Mouse (Mus musculus) midbrain, embryonic 12.5 days (tissue): ENCODE data around the gene Hyal2. TPM values are rescaled to one million over a fixed set of nuclear protein-coding genes. Genes with fewer than 3 reads are reported as not detected.
A peak's percentile ranks its signal among the peaks of the same experiment; 100 is the strongest.

Experiments used
- ATAC-seq: fragments of 200-750 bp; cut with Nextera tagmentation; 2 replicates; pipeline ENCODE4 v1.8.0; 2017; ENCODE audit warnings: low read depth, moderate TSS enrichment, moderate library complexity; ENCODE audit not compliant: low FRiP score
- H3K27ac ChIP-seq: fragments of 300-500 bp; sonication (generic); replicated peaks from 2 replicates; pipeline ENCODE4 v1.5.1; 2016; ENCODE audit warnings: mild to moderate bottlenecking
- H3K27me3 ChIP-seq: fragments of 300-500 bp; sonication (generic); 2 replicates; pipeline ENCODE4 v1.6.1; 2016; ENCODE audit warnings: mild to moderate bottlenecking
- H3K36me3 ChIP-seq: fragments of 300-500 bp; sonication (generic); 2 replicates; pipeline ENCODE4 v1.6.1; 2016
- H3K4me1 ChIP-seq: fragments of 300-500 bp; sonication (generic); 2 replicates; pipeline ENCODE4 v1.6.1; 2016
- H3K4me2 ChIP-seq: fragments of 300-500 bp; sonication (generic); replicated peaks from 2 replicates; pipeline ENCODE4 v1.6.1; 2016; ENCODE audit warnings: mild to moderate bottlenecking, moderate library complexity
- H3K4me3 ChIP-seq: fragments of 300-500 bp; sonication (generic); 2 replicates; pipeline ENCODE4 v1.5.1; 2016; ENCODE audit warnings: mild to moderate bottlenecking
- H3K9ac ChIP-seq: fragments of 300-500 bp; sonication (generic); replicated peaks from 2 replicates; pipeline ENCODE4 v1.6.1; 2016; ENCODE audit warnings: mild to moderate bottlenecking, moderate library complexity
- H3K9me3 ChIP-seq: fragments of 300-500 bp; sonication (generic); 2 replicates; pipeline ENCODE4 v1.6.1; 2016; ENCODE audit warnings: mild to moderate bottlenecking
- WGBS: fragments of 180-500 bp; shearing (Covaris S2); methylation state at CpG from one replicate; pipeline ENCODE4 v1.1.7; 2016; 5-methylcytosine and 5-hydroxymethylcytosine counted together
- polyA plus RNA-seq: library from polyadenylated mRNA; unstranded; fragments of >200 nt; fragmentation: Nextera tagmentation; extraction: Ambion mirVana; gene quantifications from 2 replicates; pipeline ENCODE4 v1.2.1, GENCODE M21; 2016

Hyal2 gene
- polyA plus RNA-seq, 1 experiment from 2014 or later = 116 TPM

- Histone ChIP-seq H3K27me3 (0 out of 2 replicates have a peak, but pooled peaks cover 6% of the 10 kb centered on the region), H3K4me2 (no peak overlapping the region), H3K9ac (no peak overlapping the region), H3K27ac (no peak overlapping the region), H3K4me3 (no peak overlapping the region), H3K36me3 (peaks cover 1% of the 10 kb centered on the region; the same call in 1 of the 2 replicates), H3K4me1 (peaks cover 14% of the 10 kb centered on the region), H3K9me3 (no peaks in the 10 kb centered on the region)
- ATAC-seq = no peak
- WGBS = 91% methylated on average over 9 of the region's 9 CpGs
These were observed 31.7 kb downstream of the Hyal2 start for GRCm38 (mm10) chr9:107599433-107599832.

DNA sequence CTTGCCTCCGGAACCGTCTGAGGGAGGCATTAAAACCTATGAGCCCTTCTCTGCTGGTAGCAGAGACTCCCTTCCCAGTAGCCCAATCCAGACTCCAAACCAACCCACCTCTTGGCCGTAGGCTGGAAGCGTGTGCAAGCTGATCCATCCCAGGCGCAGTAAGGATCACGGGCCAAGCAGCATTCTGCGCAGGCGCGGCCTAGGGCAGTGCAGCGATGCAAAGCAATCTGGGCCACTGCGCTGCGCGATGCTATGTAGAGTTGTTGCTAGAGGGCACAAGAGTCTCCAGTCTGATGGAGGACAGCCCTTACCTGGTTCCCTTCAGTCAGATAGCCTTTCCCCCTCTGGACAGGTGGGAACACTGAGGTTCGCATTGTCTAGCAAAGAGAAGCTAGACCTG lies 32.1 kb downstream of the Hyal2 start:
- H3K36me3 ChIP-seq = no peaks in the 10 kb centered on the region
- H3K9ac ChIP-seq = no peak overlapping the region
- no peak overlapping the region for H3K27ac ChIP-seq
- ATAC-seq = no peak
- no peak overlapping the region for H3K4me3 ChIP-seq
- no peaks in the 10 kb centered on the region for H3K9me3 ChIP-seq
- no peak overlapping the region for H3K4me2 ChIP-seq
- WGBS = 74% methylated on average over 14 of the region's 14 CpGs
- peaks cover 18% of the 10 kb centered on the region for H3K4me1 ChIP-seq
- H3K27me3 ChIP-seq = 0 out of 2 replicates have a peak, but pooled peaks cover 6% of the 10 kb centered on the region

- WGBS = 82% methylated on average over 12 of the region's 12 CpGs
- H3K9ac ChIP-seq = no peak overlapping the region
- ATAC-seq = no peak
- no peak overlapping the region for H3K4me3 ChIP-seq
- H3K36me3 ChIP-seq = no peaks in the 10 kb centered on the region
- H3K4me1 ChIP-seq = peaks cover 24% of the 10 kb centered on the region
- no peaks in the 10 kb centered on the region for H3K9me3 ChIP-seq
- 0 out of 2 replicates have a peak, but pooled peaks cover 6% of the 10 kb centered on the region for H3K27me3 ChIP-seq
- H3K27ac ChIP-seq = no peak overlapping the region
- no peak overlapping the region for H3K4me2 ChIP-seq
These were observed 33.0 kb downstream of the Hyal2 start for GRCm38 (mm10) chr9:107600745-107601144.

DNA sequence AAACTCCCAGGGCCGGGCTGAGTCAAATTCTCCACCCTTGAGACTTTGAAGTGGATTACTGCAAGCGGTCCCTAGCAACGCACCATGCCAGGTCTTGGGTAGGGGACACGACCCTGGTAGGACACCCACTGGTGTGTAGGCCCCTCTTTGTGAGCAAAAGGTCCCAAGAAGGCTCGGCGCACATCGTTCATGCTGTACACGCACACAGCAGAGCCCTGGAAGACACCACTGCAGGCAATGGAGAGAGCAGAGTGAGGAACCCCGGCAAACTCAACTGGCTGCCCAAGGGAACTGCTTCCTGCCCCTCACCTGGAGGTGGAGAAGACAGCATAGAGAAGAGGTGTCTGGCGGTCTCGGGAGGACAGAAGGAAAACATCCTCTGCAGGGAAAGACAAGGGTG lies 33.5 kb downstream of the Hyal2 start:
- H3K4me3 ChIP-seq = no peak overlapping the region
- H3K9ac ChIP-seq = no peak overlapping the region
- WGBS = 89% methylated on average over 11 of the region's 11 CpGs
- H3K4me1 ChIP-seq = peaks cover 24% of the 10 kb centered on the region
- H3K4me2 ChIP-seq = no peak overlapping the region
- no peak overlapping the region for H3K27ac ChIP-seq
- no peak for ATAC-seq
- no peaks in the 10 kb centered on the region for H3K9me3 ChIP-seq
- no peaks in the 10 kb centered on the region for H3K36me3 ChIP-seq
- H3K27me3 ChIP-seq = 0 out of 2 replicates have a peak, but pooled peaks cover 6% of the 10 kb centered on the region

DNA sequence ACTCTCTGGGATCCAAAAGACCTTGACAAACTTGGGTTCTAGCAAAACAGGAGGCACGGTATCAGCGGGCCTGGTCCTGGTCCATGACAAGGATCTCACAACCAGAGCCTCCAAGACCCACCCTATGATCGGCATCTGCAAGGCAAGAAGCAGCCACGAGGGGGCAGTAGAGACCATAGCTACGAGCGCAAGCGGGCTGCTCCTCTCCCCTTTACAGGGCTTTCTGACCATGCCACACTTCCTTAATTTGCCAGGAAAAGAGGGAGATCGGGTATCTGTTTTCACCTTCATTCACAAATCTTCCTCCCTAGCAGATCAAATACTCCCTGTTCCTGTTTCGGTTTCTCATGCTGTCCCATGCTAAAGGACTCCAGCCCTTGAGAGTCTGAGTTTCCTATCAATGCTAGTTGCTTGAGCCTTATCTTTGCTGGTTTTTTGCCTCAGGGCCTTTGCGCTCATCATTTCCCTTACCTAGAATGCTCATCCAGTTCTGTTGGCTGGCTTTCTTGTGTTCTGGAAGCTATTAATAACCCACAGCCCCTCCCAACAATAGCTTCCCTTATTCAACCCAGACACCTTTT lies 34.4 kb downstream of the Hyal2 start:
- 0 out of 2 replicates have a peak overlapping the region, but pooled peaks have one; percentile 4 for H3K27ac ChIP-seq
- 0 out of 2 replicates have a peak, but pooled peaks cover 13% of the 10 kb centered on the region for H3K27me3 ChIP-seq

DNA sequence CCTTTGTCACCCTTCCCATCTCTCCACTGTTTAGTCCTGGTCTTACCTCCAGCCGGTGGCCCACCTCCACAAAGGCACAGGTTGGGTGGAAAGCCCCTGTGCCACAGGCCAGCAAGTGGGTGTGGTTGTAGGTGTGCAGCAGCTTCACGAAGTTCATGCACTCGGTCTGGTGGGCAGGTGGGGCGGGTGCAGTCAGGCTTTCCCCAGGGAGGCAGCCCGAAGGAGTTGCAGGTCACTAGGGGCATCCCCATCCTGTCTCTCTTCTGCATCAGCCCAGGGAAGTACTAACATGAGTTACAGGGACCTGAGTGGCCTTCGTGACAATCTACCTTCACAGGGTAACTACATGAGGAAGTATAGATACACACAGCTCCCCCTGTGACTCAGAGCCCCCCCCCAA lies 35.5 kb downstream of the Hyal2 start:
- WGBS = 86% methylated on average over 6 of the region's 6 CpGs
- peaks cover 44% of the 10 kb centered on the region for H3K4me1 ChIP-seq
- H3K27ac ChIP-seq = no peak overlapping the region
- H3K9me3 ChIP-seq = no peaks in the 10 kb centered on the region
- H3K27me3 ChIP-seq = 0 out of 2 replicates have a peak, but pooled peaks cover 13% of the 10 kb centered on the region
- H3K4me2 ChIP-seq = no peak overlapping the region
- no peaks in the 10 kb centered on the region for H3K36me3 ChIP-seq
- no peak overlapping the region for H3K4me3 ChIP-seq
- ATAC-seq = no peak
- no peak overlapping the region for H3K9ac ChIP-seq

More for the DNA sequence above, 34.4 kb downstream of the Hyal2 start:
- peaks cover 33% of the 10 kb centered on the region for H3K4me1 ChIP-seq
- no peak overlapping the region for H3K4me2 ChIP-seq
- WGBS = 18% methylated on average over 10 of the region's 10 CpGs
- no peaks in the 10 kb centered on the region for H3K36me3 ChIP-seq
- no peak overlapping the region; the same call in 1 of the 2 replicates for H3K9ac ChIP-seq
- no peaks in the 10 kb centered on the region for H3K9me3 ChIP-seq
- no peak overlapping the region for H3K4me3 ChIP-seq
- peak; percentile 53 for ATAC-seq

GRCm38 (mm10) chr9:107605041-107605661 lies 37.4 kb downstream of the Hyal2 start:
- Histone ChIP-seq H3K4me2 (peak overlapping the region; percentile 22), H3K9me3 (no peaks in the 10 kb centered on the region), H3K9ac (peak overlapping the region; percentile 37; the same call in 1 of the 2 replicates), H3K4me3 (no peak overlapping the region), H3K4me1 (peaks cover 59% of the 10 kb centered on the region), H3K27me3 (0 out of 2 replicates have a peak, but pooled peaks cover 13% of the 10 kb centered on the region), H3K27ac (peak overlapping the region; percentile 15; the same call in 1 of the 2 replicates), H3K36me3 (no peaks in the 10 kb centered on the region)
- 34% methylated on average over 23 of the region's 23 CpGs for WGBS
- no peak for ATAC-seq

DNA sequence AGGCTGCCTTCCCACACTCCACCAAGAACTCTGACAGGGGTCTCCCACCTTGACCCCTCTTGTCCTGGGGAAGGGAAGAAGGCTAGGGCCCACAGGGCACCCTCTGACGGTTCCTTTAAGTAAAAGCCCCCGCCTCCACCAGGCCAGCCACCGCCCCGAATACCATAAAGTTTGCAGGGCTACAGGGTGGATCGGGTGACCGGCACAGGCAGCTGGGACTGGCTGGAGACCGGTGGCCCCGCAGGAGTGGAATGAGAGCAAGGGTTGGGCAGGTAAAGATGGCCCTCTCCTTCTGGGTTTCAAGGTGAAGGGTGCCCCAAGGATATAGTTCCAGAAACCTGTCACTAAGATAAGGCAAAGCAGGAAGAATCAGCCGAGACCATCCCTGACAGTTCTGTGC lies 38.8 kb downstream of the Hyal2 start:
- Histone ChIP-seq H3K4me2 (no peak overlapping the region), H3K4me3 (no peak overlapping the region), H3K9ac (0 out of 2 replicates have a peak overlapping the region, but pooled peaks have one; percentile 17), H3K27ac (no peak overlapping the region), H3K36me3 (no peaks in the 10 kb centered on the region), H3K27me3 (0 out of 2 replicates have a peak, but pooled peaks cover 13% of the 10 kb centered on the region), H3K4me1 (peaks cover 64% of the 10 kb centered on the region), H3K9me3 (no peaks in the 10 kb centered on the region)
- no peak for ATAC-seq
- 15% methylated on average over 9 of the region's 9 CpGs for WGBS

GRCm38 (mm10) chr9:107607036-107607435 lies 39.3 kb downstream of the Hyal2 start:
- Histone ChIP-seq H3K36me3 (no peaks in the 10 kb centered on the region), H3K4me2 (no peak overlapping the region), H3K9ac (0 out of 2 replicates have a peak overlapping the region, but pooled peaks have one; percentile 17)

DNA sequence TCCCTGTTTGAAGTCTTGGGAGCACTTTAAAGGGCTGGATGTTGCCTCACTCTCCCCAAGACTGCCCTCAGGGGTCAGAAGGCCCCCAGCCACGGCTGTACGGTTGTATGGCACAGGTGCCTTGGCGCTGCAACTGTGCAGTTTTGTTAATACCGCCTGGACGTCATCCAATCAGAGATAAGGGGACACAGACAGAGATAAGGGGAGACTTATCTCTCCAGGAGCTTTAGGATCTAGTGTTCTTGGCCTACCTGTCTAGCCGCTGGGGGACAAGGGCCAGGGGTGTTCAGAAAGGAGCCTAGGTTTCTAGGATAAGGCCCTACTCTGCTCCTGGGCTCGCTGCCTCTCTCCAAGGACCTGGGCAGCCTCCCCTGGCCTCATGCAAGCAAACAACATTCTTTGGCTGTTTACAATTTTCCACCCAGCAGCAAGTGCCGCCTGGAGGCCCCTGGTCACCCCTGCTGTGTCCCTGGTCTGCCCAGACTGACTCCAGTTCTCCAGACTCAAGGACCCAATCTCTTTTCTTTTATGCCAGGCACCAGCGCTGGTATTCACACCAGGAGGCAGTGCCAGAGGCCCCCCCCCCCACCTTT lies 40.0 kb downstream of the Hyal2 start:
- H3K4me3 ChIP-seq = no peak overlapping the region
- no peaks in the 10 kb centered on the region for H3K36me3 ChIP-seq
- 62% methylated on average over 9 of the region's 9 CpGs for WGBS
- H3K9me3 ChIP-seq = no peaks in the 10 kb centered on the region
- no peak for ATAC-seq
- 0 out of 2 replicates have a peak, but pooled peaks cover 13% of the 10 kb centered on the region for H3K27me3 ChIP-seq
- no peak overlapping the region for H3K4me2 ChIP-seq
- H3K27ac ChIP-seq = no peak overlapping the region
- H3K9ac ChIP-seq = no peak overlapping the region
- H3K4me1 ChIP-seq = peaks cover 70% of the 10 kb centered on the region

More at GRCm38 (mm10) chr9:107607036-107607435, 39.3 kb downstream of the Hyal2 start:
- no peak for ATAC-seq
- 71% methylated on average over 2 of the region's 2 CpGs for WGBS
- no peak overlapping the region for H3K4me3 ChIP-seq
- peaks cover 68% of the 10 kb centered on the region for H3K4me1 ChIP-seq
- no peaks in the 10 kb centered on the region for H3K9me3 ChIP-seq
- H3K27me3 ChIP-seq = 0 out of 2 replicates have a peak, but pooled peaks cover 13% of the 10 kb centered on the region
- no peak overlapping the region for H3K27ac ChIP-seq

DNA sequence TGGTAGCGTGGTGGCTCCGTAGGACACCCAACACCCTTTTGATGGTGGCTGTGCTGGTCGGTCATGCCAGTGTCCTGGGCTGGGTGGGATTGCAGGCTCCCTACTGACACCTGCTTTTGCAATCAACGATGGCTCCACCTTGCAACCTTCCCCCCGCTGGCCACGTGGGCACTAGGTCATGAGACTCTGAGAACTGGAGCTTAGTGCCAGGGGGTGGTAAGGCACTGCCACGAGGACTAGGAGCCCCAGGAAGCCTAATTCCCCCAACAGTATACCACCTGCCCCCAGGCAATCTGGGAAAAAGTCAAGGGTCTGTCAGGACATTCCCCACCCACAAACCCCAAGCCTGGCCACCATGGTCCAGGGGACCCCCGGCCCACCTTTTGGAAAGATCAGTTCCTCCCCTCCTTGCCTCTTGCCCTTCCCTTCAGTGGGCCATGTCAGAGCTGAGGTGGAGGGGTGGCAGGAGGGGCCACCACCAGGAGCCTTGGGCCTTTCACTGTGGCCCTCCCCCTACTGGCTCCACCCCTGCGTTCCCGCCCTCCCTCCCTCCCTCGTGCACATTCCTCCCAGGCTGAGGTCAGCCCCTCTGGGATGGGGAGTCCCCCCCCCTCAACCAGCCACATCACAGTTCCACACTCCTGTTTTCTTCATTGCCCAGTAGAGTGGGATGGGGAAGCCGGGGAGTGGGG lies 41.1 kb downstream of the Hyal2 start, which contains the start of gene Sema3b:
TSS of gene Sema3b (minus strand) at position 489 of the 692 bp plus-strand sequence.
- Histone ChIP-seq H3K27me3 (0 out of 2 replicates have a peak, but pooled peaks cover 7% of the 10 kb centered on the region), H3K4me2 (no peak within 1 kb of the TSS), H3K9ac (no peak within 1 kb of the TSS), H3K36me3 (peaks cover 3% of the 10 kb centered on the region; the same call in 1 of the 2 replicates), H3K4me3 (no peak within 1 kb of the TSS), H3K9me3 (no peaks in the 10 kb centered on the region), H3K27ac (0 out of 2 replicates have a peak within 1 kb of the TSS, but pooled peaks have one; percentile 11), H3K4me1 (peaks cover 72% of the 10 kb centered on the region)
- ATAC-seq = no peak
- WGBS = 45% methylated on average over 12 of the region's 12 CpGs
